Mouse (Mus musculus): ENCODE results near the gene A630023A22Rik. TPM values are rescaled to one million over a fixed set of nuclear protein-coding genes. Genes with fewer than 3 reads are reported as not detected.

The A630023A22Rik gene
- polyA plus RNA-seq, 1 experiment from 2014 or later, result not detected

- no peaks in the 10 kb centered on the region for H3K27me3 ChIP-seq (ENCODE audit: insufficient read depth, poor library complexity, severe bottlenecking)
- H3K4me3 ChIP-seq, result no peak overlapping the region
- H3K36me3 ChIP-seq, result no peaks in the 10 kb centered on the region
- no peaks in the 10 kb centered on the region for H3K4me1 ChIP-seq (replicated peaks)
- H3K9me3 ChIP-seq, result no peaks in the 10 kb centered on the region
- no peak overlapping the region for H3K27ac ChIP-seq
- no peak for DNase-seq (ENCODE audit: low spot score)
Observed at GRCm38 (mm10) chr14:34001445-34001844, 101.1 kb downstream of the A630023A22Rik start.

Other genes starting within 250 kb of the A630023A22Rik start
- 3.8 and 5.6 TPM in 2 replicates for gene Gdf10, start 179.2 kb downstream of the A630023A22Rik start, polyA plus RNA-seq (2016; fragmentation: Nextera tagmentation; extraction: Ambion mirVana)
- gene Gdf2, start 161.7 kb downstream of the A630023A22Rik start, polyA plus RNA-seq (2016; fragmentation: Nextera tagmentation; extraction: Ambion mirVana), result not detected in 2 replicates
- gene Rbp3, start 148.8 kb downstream of the A630023A22Rik start, polyA plus RNA-seq (2016; fragmentation: Nextera tagmentation; extraction: Ambion mirVana), result not detected in 2 replicates
- 0.16 and 0.45 TPM in 2 replicates for gene Zfp488, start 124.0 kb downstream of the A630023A22Rik start, polyA plus RNA-seq (2016; fragmentation: Nextera tagmentation; extraction: Ambion mirVana)
- not detected in 2 replicates for gene Gm30083, start 87.6 kb downstream of the A630023A22Rik start, polyA plus RNA-seq (2016; fragmentation: Nextera tagmentation; extraction: Ambion mirVana)
- gene Gm5460, start 86.0 kb downstream of the A630023A22Rik start, polyA plus RNA-seq (2016; fragmentation: Nextera tagmentation; extraction: Ambion mirVana), result not detected in 2 replicates
- not detected in 2 replicates for gene Antxrl, start 50.0 kb downstream of the A630023A22Rik start, polyA plus RNA-seq (2016; fragmentation: Nextera tagmentation; extraction: Ambion mirVana)
- gene Anxa8, start 16.8 kb downstream of the A630023A22Rik start, polyA plus RNA-seq (2016; fragmentation: Nextera tagmentation; extraction: Ambion mirVana), result 1.3 and 1.7 TPM in 2 replicates
- gene Npy4r, start 49.7 kb upstream of the A630023A22Rik start, polyA plus RNA-seq (2016; fragmentation: Nextera tagmentation; extraction: Ambion mirVana), result not detected in 2 replicates
- gene Gprin2, start 98.9 kb upstream of the A630023A22Rik start, polyA plus RNA-seq (2016; fragmentation: Nextera tagmentation; extraction: Ambion mirVana), result 0.49 and 1.2 TPM in 2 replicates
- gene Syt15, start 116.8 kb upstream of the A630023A22Rik start, polyA plus RNA-seq (2016; fragmentation: Nextera tagmentation; extraction: Ambion mirVana), result 0.14 and 0.17 TPM in 2 replicates
- 6.1 and 10.0 TPM in 2 replicates for gene Shld2, start 207.7 kb upstream of the A630023A22Rik start, polyA plus RNA-seq (2016; fragmentation: Nextera tagmentation; extraction: Ambion mirVana)
- 77.9 and 82.0 TPM in 2 replicates for gene Glud1, start 208.0 kb upstream of the A630023A22Rik start, polyA plus RNA-seq (2016; fragmentation: Nextera tagmentation; extraction: Ambion mirVana)

All from hindbrain, embryonic 10.5 days (tissue).